Mouse (Mus musculus): Measurements from ENCODE around the gene Rab11fip4. TPM values are rescaled to one million over a fixed set of nuclear protein-coding genes. Genes with fewer than 3 reads are reported as not detected.

Rab11fip4 gene
- total RNA-seq, 1 experiment from 2014 or later: 29.0 TPM

Other genes starting within 250 kb of the Rab11fip4 start
- 0.68 to 0.96 TPM (median 0.86 TPM) in 3 replicates for gene Omg, start 87.1 kb upstream of the Rab11fip4 start, total RNA-seq (2017)
- 87.8 to 115 TPM (median 89.0 TPM) in 3 replicates for gene Evi2b, start 67.5 kb upstream of the Rab11fip4 start, total RNA-seq (2017)
- gene Evi2, start 60.6 kb upstream of the Rab11fip4 start, total RNA-seq (2017): 5.3 to 20.4 TPM (median 14.3 TPM) in 3 replicates
- 136 to 257 TPM (median 204 TPM) in 3 replicates for gene Evi2a, start 60.6 kb upstream of the Rab11fip4 start, total RNA-seq (2017)

Data from monocyte, adult 5-6 weeks (primary cell).